Mouse (Mus musculus): ENCODE measurements around the gene 1700034J05Rik.

Gene 1700034J05Rik

DNA sequence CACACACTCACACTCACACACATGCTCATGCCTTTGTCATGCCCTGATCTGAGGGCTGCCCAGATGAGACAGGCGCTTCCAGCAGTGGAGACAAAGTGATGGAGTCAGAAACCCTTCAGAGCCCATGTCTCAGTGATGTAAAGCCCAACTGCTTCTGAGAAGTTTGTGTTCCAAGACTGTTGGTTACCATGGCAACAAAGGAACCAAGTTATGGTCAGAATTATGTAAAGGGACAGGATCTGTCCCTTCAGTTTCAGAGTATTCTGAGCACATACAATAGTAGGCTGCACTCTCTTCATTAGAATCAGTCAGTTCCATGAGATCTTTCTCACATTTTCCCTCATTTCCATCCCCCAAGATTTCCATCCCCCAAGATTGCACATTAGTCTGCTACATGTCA is at the start of gene 1700034J05Rik:
1700034J05Rik (minus strand) TSS at position 165 of the 400 bp plus-strand sequence.
- DNase-seq, result no peak

DNA sequence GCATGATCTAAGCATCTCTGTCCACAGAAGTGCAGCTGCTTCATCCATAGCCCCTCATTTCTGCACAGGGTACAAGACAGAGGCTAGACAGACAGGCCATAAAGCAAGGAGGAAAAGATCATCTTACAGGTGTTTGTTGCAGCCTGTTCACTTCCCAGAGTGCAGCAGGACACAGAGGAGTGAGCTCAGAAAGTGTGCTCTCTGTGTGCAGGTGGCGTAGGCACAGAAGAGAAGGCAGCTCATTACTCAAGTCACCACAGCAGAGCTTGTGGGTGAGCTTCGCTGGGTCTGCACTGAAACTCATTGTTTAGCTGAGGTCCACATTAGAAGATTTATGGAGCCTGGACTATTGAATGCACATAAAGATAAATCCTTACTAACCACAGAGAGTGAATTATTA is 45.5 kb upstream of the 1700034J05Rik start:
- DNase-seq, result no peak

DNA sequence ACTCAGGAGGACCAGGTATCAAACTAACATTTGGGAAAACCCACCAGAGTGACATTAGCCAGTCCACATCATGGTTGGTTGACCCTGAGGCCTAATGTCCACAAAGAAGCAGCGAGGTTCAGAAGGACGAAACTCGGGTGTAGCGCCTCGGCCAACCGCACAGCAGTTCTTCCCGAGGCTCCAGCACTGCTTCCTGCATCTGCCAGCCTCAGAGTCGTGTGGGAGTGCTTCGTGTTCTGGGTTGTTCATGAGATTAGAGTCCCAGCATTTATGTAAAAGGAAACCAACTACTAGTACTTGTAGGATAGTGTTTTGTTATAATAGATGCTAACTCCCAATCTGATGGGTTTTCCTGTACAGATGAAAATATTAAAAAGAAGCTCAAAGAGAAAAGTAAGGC is 45.1 kb upstream of the 1700034J05Rik start:
- DNase-seq, result no peak

- DNase-seq, result no peak
Measured at GRCm38 (mm10) chr6:146998710-146999109, 44.5 kb upstream of the 1700034J05Rik start.

- DNase-seq, result no peak
Measured at GRCm38 (mm10) chr6:146997006-146997405, 42.8 kb upstream of the 1700034J05Rik start.

DNA sequence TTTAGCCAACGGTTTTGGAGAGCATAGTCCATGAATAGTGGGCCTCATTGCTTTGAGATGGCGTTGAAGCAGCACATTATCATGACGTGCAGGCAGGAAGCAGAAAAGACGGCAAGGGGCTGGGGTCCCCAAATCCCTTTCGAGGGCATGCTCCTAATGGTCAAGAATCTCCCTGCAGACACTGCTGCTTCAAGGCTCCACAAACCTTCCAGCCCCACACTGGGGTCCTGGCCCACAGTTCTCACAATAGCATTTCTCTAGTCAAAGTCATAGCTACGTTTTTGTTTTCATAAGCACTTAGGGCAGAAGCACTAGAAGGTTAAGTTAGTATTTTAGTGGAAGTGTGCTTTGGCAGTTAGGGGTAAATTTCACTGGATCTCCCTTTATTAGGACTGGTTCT is 41.7 kb upstream of the 1700034J05Rik start:
- no peak for DNase-seq

DNA sequence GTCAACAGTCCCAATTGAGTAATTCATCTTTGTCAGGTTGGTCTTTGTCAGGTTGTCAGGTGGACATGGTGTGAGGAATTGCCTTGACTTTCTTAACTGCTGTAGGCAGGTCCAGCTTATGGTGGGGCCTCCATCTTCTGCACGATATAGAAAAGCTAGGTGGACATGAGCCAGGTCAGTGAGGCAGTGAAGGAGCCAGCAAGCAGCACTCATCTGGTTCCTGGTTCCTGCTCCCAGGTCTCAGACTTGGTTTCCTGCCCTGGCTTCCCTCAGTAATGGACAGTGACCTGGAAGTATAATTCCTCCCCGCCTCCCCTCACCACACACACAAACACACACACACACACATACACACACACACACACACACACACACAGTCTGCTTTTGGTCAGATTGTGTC is 41.2 kb upstream of the 1700034J05Rik start:
- DNase-seq, result no peak

GRCm38 (mm10) chr6:146994236-146994635 is 40.0 kb upstream of the 1700034J05Rik start:
- peak; percentile 83 for DNase-seq

- DNase-seq, result no peak
Measured at GRCm38 (mm10) chr6:146984569-146984968, 30.3 kb upstream of the 1700034J05Rik start.

DNA sequence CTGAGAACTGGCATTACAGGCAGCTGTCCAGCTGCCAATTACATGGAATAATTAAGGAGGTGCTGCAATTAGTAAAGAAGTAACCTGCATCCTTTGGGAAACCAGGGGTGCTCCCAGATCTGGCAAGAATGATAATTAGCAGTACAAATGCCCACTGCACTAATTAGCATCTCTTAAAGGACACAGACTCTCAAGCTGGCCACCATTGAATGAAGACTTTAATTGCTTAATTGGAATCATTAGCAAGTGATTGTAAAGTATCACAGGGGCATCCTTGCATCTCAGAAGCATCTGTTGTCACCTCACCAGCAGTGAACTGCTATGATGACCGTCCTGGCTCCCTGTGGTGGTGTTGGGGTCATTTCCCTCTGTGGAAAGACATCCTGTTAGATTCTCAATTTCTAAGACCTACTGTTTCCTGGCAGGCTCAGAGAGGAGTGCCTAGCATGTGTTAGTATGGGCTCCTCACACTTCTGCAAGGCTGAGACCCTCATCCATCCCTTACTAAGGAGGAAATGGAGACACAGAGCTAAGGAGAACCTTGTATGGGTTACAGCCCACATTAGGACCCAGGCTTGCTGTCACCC is 27.1 kb upstream of the 1700034J05Rik start:
- no peak for DNase-seq

- DNase-seq, result no peak
Measured at GRCm38 (mm10) chr6:146979953-146980352, 25.7 kb upstream of the 1700034J05Rik start.

DNA sequence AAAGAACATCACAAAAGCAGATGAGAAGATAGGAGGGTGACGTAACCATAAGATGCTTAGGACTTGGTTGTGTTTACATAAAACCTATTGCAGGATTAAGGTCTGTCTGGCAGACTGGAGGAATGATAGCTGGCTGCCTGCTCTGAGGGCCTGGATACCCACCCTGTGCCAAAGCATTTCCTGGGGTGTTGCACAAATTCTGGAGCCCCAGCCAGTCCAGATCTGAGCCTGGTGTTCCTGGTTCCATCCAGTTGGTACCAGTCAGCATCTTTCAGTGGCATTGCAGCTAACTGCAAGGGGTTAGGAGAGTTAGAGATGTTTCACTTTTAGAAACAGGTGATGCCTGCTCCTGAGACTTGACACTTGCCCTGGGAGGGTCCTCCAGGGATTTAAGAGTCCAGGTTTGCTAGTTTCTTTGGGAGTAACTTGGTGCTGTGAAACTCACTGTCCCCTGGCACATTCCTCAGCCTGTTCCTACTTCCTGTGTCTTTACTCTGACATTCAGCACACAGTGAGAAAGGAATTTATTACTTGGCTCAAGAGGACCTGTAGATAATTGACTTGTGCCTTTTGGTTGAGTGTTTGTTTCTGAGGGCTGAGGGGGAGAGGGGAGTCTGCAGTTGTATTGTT is 25.0 kb upstream of the 1700034J05Rik start:
- no peak for DNase-seq

DNA sequence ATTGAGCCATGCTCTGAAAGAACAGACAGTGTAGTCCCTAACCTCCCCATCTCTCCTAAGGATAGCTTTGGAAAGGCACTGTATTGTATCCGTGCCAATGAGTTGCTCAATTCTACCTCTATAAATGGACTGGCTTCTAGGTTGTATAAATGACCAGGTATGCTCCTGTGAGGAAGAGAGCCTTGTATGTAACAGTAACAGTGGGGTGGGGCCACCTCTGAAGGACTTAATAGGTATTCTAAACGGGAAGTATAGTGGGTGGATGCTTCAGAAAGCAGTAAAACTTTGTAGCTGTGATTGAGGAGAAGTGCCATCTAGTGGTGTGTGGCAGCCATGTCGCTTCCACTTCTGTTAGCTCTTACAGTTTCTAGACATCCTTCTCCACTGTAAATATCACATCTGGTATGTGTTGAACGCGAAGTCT is 24.5 kb upstream of the 1700034J05Rik start:
- DNase-seq, result peak; percentile 25

GRCm38 (mm10) chr6:146976446-146976845 is 22.2 kb upstream of the 1700034J05Rik start:
- DNase-seq, result no peak

DNA sequence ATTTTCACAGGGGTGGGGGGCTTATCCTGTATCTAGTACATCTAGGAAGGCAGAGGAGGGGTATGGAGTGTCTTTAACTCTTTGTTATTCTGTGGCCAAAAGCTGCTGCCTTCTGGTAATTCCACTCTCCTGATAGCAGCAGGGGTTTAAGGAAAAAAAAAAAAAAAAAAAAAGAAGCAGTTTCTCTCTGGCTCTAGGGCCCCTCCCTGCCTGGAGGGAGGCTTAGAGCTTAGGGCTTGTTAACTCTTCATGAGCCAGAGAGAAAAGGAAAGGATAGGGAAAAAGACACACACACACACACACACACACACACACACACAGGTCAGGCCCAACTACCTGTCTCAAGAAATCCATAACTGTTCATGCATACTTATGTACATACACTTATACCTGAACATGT is 19.6 kb upstream of the 1700034J05Rik start:
- no peak for DNase-seq

DNA sequence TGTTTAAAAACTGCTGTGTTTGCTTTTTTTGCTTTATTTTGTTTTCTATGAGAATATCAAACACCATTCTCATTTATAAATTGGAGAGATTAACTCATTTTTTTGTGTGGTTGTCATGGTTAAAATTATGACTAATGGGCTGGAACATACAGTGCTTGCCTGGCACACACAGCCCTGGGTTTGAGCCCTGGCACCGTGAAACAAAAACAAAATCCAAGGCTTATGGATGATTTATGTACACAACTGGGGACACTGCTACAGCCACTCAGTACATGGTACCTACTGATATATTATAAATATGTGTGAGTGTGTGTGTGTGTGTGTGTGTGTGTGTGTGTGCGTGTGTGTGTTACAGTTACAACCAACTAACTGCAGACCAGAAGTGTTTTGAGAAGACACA is 19.2 kb upstream of the 1700034J05Rik start:
- no peak for DNase-seq

GRCm38 (mm10) chr6:146972740-146973139 is 18.5 kb upstream of the 1700034J05Rik start:
- no peak for DNase-seq

- no peak for DNase-seq
Measured at GRCm38 (mm10) chr6:146972009-146972408, 17.8 kb upstream of the 1700034J05Rik start.

GRCm38 (mm10) chr6:146971366-146971765 is 17.1 kb upstream of the 1700034J05Rik start:
- no peak for DNase-seq

GRCm38 (mm10) chr6:146970811-146971210 is 16.6 kb upstream of the 1700034J05Rik start:
- no peak for DNase-seq

DNA sequence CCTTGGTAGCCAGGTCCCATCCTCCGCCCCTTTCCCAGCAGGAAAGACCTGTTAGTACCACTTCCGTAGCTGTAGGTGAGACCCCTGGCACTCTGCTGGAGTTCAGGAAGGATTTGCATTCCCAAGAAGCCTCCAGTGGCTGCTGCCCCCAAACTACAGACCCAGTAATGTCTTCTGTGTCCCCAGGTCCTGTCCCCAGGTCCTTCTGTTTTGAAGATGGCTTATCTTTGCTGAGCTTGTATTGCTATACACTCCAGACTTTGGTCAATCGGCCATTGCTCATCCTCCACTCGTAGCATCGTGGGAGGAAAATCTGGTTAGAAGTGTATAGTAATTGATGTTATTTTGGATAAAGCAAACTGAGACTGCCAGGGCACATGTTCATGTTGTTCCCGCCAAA is 13.6 kb upstream of the 1700034J05Rik start:
- DNase-seq, result no peak

GRCm38 (mm10) chr6:146966446-146967019 is 12.3 kb upstream of the 1700034J05Rik start:
- no peak for DNase-seq

DNA sequence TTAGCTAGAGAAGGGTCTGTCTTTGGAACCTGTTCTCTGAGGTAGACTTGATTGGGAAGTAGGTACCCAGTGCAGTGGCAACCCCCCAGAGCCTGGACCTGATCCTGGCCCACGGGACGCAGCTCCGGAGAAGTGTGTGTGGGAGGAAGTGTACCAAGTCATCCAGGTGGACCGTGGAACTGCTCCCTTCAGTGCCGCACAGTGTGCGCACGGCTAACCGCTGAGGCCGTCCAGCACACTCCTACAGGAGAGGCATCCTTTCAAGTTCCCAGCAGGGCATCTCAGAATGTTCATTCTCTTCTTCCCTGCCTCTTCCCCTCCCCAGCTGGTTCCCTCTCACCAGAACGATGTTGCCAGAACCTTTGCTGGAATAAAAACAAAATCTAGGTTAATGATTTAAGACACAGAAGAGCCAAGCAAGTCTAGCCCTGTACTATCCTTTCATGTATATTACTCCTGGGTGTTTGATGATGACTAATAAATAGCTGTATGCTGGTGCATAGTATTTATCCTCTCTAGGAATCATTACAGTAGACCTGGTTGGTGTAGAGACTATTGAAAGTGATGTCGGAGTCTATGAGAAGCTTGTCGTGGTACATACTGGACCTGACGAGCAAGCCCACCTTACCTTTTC is 11.0 kb upstream of the 1700034J05Rik start:
- DNase-seq, result no peak

Data from lung, postnatal 14 days (tissue).